ENCODE assay signal across 10 mouse cellular contexts in the genomic region with DNA sequence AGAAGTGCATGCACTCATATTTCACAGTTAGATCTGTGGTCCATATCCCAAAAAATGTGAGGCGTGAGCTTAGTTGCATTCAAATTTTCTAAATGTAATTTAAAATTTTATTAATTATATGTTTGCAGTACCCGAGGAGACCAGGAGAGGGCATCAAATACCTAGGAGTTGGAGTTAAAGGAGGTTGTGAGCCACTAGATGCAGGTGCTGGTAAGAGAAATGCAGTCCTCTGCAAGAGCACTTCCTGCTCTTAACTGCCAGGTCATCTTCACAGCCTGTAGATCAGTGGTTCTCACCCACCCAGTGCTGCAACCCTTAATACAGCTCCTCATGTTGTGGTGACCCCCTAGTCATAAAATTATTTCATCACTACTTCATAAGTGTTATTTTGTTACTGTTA. TPM values are rescaled to one million over a fixed set of nuclear protein-coding genes. Genes with fewer than 3 reads are reported as not detected.
DNase-seq lines count a peak whose midpoint lies in the region; ATAC-seq and TF ChIP-seq lines count a peak whose summit lies in the region.
"Had no signal": no experiment of that assay in that cellular context is flagged by ENCODE, and none has a peak within 500 bp of the region (broad histone marks: within the 10 kb centered on the region; RNA-seq: fewer than 3 reads in every experiment).

No protein-coding gene starts in this region.

- no peaks in the 10 kb centered on the region for H3K9me3 ChIP-seq in liver, embryonic 14.5 days (ENCODE audit: control insufficient read depth, low read length)
- no peaks in the 10 kb centered on the region for H3K9me3 ChIP-seq in liver, embryonic 11.5 days (ENCODE audit: control insufficient read depth, low read length)
- H3K9me3 ChIP-seq: liver, embryonic 13.5 days had no signal

- no peak overlapping the region for H3K9ac ChIP-seq in liver, embryonic 14.5 days (replicated peaks)
- no peak overlapping the region for H3K9ac ChIP-seq in liver, embryonic 11.5 days (ENCODE audit: low read depth, low read length)
- H3K9ac ChIP-seq: liver, embryonic 13.5 days; neural tube, embryonic 12.5 days had no signal

- TF ChIP-seq EP300 in liver, embryonic 14.5 days (IDR thresholded peaks at IDR 0.05; ENCODE audit: low read depth) = no peak

- 29% methylated on average over 2 of the region's 2 CpGs for WGBS in liver, embryonic 14.5 days (ENCODE audit: insufficient replicate concordance)
- 32% methylated on average over 2 of the region's 2 CpGs for WGBS in liver, embryonic 11.5 days

- no peaks in the 10 kb centered on the region for H3K27me3 ChIP-seq in liver, embryonic 14.5 days (ENCODE audit: control insufficient read depth, insufficient read depth, low read length)
- H3K27me3 ChIP-seq in liver, embryonic 11.5 days (replicated peaks; ENCODE audit: control insufficient read depth, insufficient read depth, low read length) = no peaks in the 10 kb centered on the region
- H3K27me3 ChIP-seq: liver, embryonic 13.5 days; neural tube, embryonic 12.5 days had no signal

- H3K27ac ChIP-seq in liver, embryonic 14.5 days = no peak overlapping the region
- H3K27ac ChIP-seq in liver, embryonic 11.5 days (ENCODE audit: low read depth, low read length) = no peak overlapping the region
- H3K27ac ChIP-seq: liver, embryonic 13.5 days; neural tube, embryonic 12.5 days had no signal

- H3K36me3 ChIP-seq in liver, embryonic 14.5 days (replicated peaks; ENCODE audit: control insufficient read depth, insufficient read depth, low read depth) = no peaks in the 10 kb centered on the region
- no peaks in the 10 kb centered on the region for H3K36me3 ChIP-seq in liver, embryonic 11.5 days (ENCODE audit: control insufficient read depth, insufficient read depth, low read length)
- H3K36me3 ChIP-seq: liver, embryonic 13.5 days; neural tube, embryonic 12.5 days had no signal

- H3K4me3 ChIP-seq in liver, embryonic 14.5 days (ENCODE audit: insufficient read depth in 1 of 2, low read depth in 2 of 2, low read length in 2 of 2) = no peak overlapping the region
- no peak overlapping the region for H3K4me3 ChIP-seq in liver, embryonic 11.5 days (ENCODE audit: low read depth, low read length)
- H3K4me3 ChIP-seq: liver, embryonic 13.5 days; neural tube, embryonic 12.5 days had no signal

- DNase-seq in cerebellum, postnatal 10 days = peak; percentile 7 to 33
- DNase-seq in cerebellum, adult 9-11 months = no peak
- no peak for DNase-seq in liver, embryonic 14.5 days (ENCODE audit: low read depth in 3 of 3, low spot score in 3 of 3)
- DNase-seq in liver, embryonic 11.5 days (ENCODE audit: low spot score) = no peak
- peak; percentile 30 for DNase-seq in ZHBTc4 (ENCODE audit: low read depth, low spot score)
- peak; percentile 16 for DNase-seq in retina, postnatal 1 day
- no peak for DNase-seq in cerebellum, adult 18-20 months
- DNase-seq: liver, embryonic 13.5 days had no signal

- no peaks in the 10 kb centered on the region for H3K4me1 ChIP-seq in liver, embryonic 14.5 days (replicated peaks; ENCODE audit: control insufficient read depth in 2 of 2, insufficient read depth in 2 of 2, low read length in 1 of 2)
- no peaks in the 10 kb centered on the region for H3K4me1 ChIP-seq in liver, embryonic 11.5 days (replicated peaks; ENCODE audit: control insufficient read depth, insufficient read depth, low read length)
- H3K4me1 ChIP-seq: liver, embryonic 13.5 days; neural tube, embryonic 12.5 days had no signal

- ATAC-seq in liver, embryonic 14.5 days (ENCODE audit: insufficient read depth) = no peak
- no peak for ATAC-seq in liver, embryonic 11.5 days (replicated peaks; ENCODE audit: low FRiP score)
- ATAC-seq in frontal cortex, adult (ENCODE audit: low TSS enrichment) = no peak

- H3K4me2 ChIP-seq in liver, embryonic 14.5 days (ENCODE audit: low read depth) = no peak overlapping the region
- H3K4me2 ChIP-seq in liver, embryonic 11.5 days = no peak overlapping the region
- H3K4me2 ChIP-seq: liver, embryonic 13.5 days; neural tube, embryonic 12.5 days had no signal

- TF ChIP-seq CTCF in liver, embryonic 14.5 days (IDR thresholded peaks at IDR 0.05; ENCODE audit: low read depth) = peak; percentile 58

RNA-seq across cellular contexts. Expression of a gene that starts 43.2 kb away (rescaled TPM):
- 0.60 and 0.65 TPM in 2 replicates for polyA plus RNA-seq in liver, embryonic 14.5 days (2012; rRNA removed)
- 1.2 and 1.4 TPM in 2 replicates for polyA plus RNA-seq in liver, embryonic 14.5 days (2014; fragmentation: Nextera tagmentation; extraction: Ambion mirVana)
- polyA plus RNA-seq in liver, embryonic 11.5 days (2014; fragmentation: Nextera tagmentation; extraction: Ambion mirVana) = 4.2 and 4.3 TPM in 2 replicates

Comparison
In these comparisons a context has a peak if more than half of its experiments do, and no peak if none do; other contexts are left out.
1. DNase-seq: peak in cerebellum, postnatal 10 days (2 of 2), ZHBTc4 (single experiment) and retina, postnatal 1 day (single experiment); none in cerebellum, adult 9-11 months (single experiment), liver, embryonic 14.5 days (0 of 3), liver, embryonic 11.5 days (single experiment) and cerebellum, adult 18-20 months (0 of 2).